Mouse (Mus musculus): Measurements from ENCODE around the gene Rictor.
"Not testable (repeated sequence)": the region's sequence is repeated elsewhere in the genome, so short reads cannot be mapped to it uniquely, and the experiment has no call there.

Rictor gene

DNA sequence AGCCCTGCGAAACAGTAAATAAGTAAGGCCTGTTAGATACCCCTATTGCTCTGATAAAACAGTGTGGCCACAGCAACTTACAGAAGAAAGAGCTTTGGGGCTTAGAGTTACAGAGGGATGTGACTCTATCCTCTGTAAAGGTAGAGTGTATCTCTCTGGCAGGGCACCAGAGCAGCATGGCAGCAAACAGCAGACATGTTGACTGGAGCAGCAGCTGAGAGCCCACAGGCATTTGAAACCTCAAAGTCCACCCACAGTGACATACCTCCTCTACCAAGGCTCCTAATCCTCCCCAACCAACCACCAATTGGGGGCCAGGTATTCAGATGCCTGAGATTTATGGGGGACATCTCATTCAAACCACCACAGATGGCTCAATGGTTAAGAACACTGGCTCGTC lies 31.0 kb downstream of the Rictor start:
- no peak for DNase-seq (ENCODE audit: low read depth)

- DNase-seq (ENCODE audit: low read depth), result no peak
Measured at GRCm38 (mm10) chr15:6742337-6743025, 34.3 kb downstream of the Rictor start.

DNA sequence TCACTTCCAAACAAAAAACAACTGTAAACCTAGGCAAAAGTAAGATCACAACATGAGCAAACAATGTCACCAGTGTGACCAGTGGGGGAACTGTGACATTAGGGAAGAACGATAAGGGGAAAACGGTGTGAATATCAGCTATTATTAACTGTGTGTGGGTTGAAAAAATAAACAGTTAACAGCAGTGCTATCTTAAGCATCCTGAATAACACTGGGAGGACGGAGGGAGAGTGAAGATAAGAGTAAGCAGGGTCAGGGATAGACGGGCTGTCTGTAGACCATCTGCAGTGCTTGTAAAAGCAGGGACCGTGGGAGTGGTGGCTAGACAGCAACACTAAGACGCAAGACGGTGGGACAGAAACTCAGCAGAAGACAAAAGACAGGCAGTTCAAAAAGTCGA lies 35.5 kb downstream of the Rictor start:
- DNase-seq (ENCODE audit: low read depth), result no peak

DNA sequence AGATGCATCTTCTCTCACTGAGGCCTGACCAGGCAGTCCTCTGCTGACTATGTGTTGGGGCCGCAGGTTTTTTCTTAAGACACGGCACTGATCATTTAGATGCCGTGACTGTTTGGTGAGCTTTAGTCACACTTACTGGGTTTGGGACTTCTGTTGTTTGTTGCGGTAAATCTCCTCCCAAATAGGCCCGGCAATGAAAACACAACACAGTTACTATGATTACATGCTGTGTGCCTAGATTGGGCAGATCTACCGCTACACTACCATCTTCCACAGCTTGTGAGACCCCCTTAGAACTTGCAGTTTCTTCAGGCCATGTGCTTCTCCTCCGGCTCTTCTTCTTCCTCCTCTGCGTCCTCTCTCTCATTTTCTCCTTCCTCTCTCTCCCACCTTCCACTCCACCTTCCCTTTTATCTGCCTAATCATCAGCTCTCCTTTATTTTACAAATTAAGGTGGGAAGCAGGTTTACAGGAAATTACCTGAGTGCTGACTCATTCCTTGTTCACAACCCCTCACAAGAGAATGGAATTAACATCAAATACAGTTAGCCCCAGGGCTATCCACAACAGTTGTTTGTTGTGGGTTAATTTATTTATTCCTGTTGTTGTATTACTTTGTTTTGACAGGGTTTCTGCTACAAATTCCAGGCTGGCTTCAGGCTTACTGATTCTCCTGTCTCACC lies 38.3 kb downstream of the Rictor start:
- not testable (repeated sequence) for DNase-seq (ENCODE audit: low read depth)

DNA sequence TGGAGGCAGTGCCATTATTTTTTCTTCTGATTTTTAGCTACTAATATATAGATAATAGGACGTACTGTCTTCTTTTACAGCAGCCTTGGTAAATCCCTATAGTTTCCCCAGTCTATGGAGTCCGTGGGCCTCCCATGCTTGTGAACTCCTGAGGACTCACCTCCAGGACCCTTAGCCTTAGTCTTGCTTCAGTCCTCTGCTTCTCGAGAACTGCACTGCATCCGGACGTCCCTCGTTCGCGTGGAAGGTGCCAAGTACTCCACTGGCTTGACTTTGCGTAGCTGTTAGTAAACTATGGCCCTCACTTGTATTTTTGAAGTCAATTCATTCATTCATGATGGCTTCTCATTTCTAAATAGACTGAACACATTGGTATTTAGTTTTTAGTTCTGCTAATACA lies 38.8 kb downstream of the Rictor start:
- no peak for DNase-seq (ENCODE audit: low read depth)

DNA sequence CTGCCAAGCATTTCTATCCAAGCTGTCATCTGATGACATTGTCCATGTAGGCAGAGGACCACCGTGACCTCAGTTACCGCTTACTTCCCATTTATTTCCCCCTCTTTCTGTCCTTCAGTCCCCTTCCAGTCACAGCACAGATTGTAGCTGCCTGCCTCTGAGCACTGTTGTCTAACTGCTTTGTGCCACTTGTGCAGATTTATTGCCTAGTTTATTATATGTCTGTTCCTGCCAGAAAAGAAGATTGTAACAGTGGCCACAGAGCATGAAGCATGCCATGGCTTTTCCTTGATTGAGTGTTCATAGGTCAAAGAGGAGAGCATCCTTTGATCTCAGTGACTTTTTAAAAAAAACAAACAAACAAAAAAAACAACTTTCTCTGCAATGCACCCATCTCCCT lies 46.2 kb downstream of the Rictor start:
- no peak for DNase-seq (ENCODE audit: low read depth)

- no peak for DNase-seq (ENCODE audit: low read depth)
Measured at GRCm38 (mm10) chr15:6772265-6772664, 64.1 kb downstream of the Rictor start.

GRCm38 (mm10) chr15:6786212-6786611 lies 78.0 kb downstream of the Rictor start:
- DNase-seq (ENCODE audit: low read depth), result no peak

DNA sequence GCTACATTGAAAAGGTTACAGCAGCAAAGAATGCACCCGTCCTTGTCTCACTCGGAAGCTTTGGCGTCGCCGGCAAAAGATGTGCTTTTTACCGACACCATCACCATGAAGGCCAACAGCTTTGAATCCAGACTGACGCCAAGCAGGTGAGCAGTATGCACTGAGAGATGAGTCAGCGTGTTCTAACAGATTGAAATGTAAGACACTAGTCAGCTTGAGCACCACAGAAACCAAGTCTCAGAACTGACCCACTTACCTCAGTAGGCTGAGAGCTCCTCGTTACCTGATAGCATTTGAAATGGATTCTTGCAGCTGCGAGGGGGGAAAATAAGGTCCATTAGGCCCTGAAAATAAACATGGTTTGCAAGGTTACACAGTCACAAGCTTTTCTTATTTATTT lies 79.1 kb downstream of the Rictor start:
- no peak for DNase-seq (ENCODE audit: low read depth)

DNA sequence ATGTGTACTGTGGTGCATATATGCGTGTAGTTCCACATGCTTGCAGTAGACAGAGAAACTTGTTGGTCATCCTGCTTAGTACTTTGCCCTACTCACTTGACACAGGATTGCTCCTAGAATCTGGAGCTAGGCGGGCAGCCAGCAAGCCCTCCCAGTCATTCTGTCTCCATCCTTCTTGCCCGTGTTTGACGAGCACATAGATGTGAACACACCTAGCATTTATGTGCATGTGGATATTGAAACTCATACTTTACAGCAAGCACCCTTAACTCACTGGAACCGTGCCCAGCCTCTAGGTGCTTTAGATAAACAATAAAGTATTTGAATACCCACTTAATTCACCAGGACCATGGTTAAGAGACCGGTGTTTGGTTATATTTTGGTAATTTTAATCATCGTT lies 81.8 kb downstream of the Rictor start:
- no peak for DNase-seq (ENCODE audit: low read depth)

- DNase-seq (ENCODE audit: low read depth), result no peak
Measured at GRCm38 (mm10) chr15:6791648-6792047, 83.5 kb downstream of the Rictor start.

DNA sequence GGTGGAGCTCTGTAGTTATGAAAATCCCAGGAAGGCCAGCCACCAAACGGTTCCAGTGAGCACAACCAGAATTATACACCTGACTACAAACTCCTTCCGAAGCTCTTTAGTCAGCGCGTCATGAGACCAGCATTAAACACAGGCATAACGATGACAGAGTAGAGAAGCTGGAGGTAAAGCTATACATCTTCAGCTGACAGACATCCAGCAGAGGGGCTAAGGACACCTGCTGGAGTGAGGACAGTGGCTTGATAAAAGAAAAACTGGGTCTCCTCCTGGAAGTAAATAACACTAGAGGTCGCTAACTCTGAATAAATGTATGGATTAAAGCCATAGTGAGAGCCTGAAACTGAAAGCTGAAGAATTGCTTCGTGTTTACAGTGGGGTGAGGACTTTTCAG lies 84.7 kb downstream of the Rictor start:
- no peak for DNase-seq (ENCODE audit: low read depth)

DNA sequence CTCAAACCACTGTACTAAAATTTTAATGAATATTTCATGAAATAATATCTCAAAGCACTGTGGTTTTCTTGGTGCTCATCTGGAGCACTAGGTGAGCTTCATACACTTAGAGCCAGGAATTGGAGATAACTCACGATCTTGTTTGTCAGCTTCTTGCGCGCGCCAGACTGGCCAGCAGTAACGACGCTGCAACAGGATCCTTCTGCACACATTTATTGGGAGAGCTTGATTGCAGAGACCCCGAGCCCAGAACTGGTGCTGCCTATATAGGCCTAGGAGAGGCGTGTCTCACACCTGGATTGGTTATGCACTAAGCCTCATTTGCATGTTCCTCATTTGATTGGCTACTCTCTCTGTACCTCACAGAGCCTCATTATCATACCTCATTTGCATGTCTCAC lies 93.0 kb downstream of the Rictor start:
- not testable (repeated sequence) for DNase-seq (ENCODE audit: low read depth)

GRCm38 (mm10) chr15:6815807-6816206 lies 107.6 kb downstream of the Rictor start:
- peak; percentile 11 for DNase-seq (ENCODE audit: low read depth)

DNA sequence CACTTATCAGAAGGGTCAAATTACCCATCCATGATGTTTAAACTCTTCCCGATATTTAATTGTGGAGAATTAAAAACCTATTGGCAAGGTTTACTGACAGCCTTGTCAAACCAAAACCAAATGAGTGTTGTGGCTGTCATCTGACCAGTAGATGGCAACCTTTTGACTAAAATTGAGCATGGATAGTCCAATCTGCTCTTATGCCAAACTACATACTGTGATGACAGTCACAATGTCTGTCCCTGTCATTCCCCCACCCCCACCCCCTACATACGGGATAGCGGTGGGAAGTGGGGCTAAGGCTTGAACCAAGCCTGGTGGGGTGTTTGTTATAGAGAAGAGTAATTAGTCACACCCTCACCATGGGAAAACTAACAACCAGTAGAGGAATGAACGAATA lies 132.0 kb downstream of the Rictor start:
- DNase-seq (ENCODE audit: low read depth), result peak; percentile 53

- DNase-seq (ENCODE audit: low read depth), result peak; percentile 71
Measured at GRCm38 (mm10) chr15:6849851-6850250, 141.7 kb downstream of the Rictor start.
